Mouse (Mus musculus) ES-Bruce4 (cell line): ENCODE results near the gene Ntsr1.

Experiments
- CTCF ChIP-seq: IDR thresholded peaks from one replicate; pipeline ENCODE4 v1.8.1; 2011; ENCODE audit warnings: low read depth, low read length
- EP300 ChIP-seq: IDR thresholded peaks from 2 replicates; pipeline ENCODE4 v1.6.1; 2011; ENCODE audit warnings: low read depth, low read length; ENCODE audit not compliant: insufficient read depth
- POLR2A ChIP-seq: IDR thresholded peaks from one replicate; pipeline ENCODE4 v1.8.1; 2011; ENCODE audit warnings: low read length; ENCODE audit not compliant: insufficient read depth

DNA sequence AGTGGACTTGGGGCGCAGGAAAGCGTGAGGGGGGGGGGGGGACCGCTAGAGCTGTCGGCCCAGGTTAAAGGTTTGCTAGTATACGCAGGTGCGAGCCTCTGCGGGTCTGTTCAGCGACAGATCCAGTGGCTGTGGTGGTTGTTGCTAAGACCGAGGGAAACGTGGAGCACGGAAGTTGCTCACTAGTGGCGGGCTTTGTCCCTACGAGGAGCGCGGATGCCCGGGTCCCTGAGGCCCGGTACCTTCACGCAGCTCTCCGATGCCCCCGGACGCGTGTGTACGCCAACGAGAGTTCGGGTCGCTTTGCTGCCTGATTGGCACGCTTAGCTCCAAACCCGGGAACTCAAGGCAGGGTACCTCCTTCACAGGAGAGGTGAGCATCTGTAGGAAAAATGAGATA is 43.1 kb upstream of the Ntsr1 start:
- TF ChIP-seq POLR2A (no peak), EP300 (no peak), CTCF (no peak)
